Mouse (Mus musculus) hindbrain, embryonic 12.5 days (tissue): ENCODE measurements around the gene Pkp4. TPM values are rescaled to one million over a fixed set of nuclear protein-coding genes. Genes with fewer than 3 reads are reported as not detected.

Source experiments
- ATAC-seq: fragments of 200-750 bp; cut with Nextera tagmentation; 2 replicates; pipeline ENCODE4 v1.8.0; 2017; ENCODE audit warnings: moderate TSS enrichment; ENCODE audit not compliant: low FRiP score
- H3K27ac ChIP-seq: fragments of 300-500 bp; sonication (generic); 2 replicates; pipeline ENCODE4 v1.5.1; 2016; ENCODE audit warnings: mild to moderate bottlenecking
- H3K27me3 ChIP-seq: fragments of 300-500 bp; sonication (generic); 2 replicates; pipeline ENCODE4 v1.6.1; 2016; ENCODE audit warnings: mild to moderate bottlenecking
- H3K36me3 ChIP-seq: fragments of 300-500 bp; sonication (generic); 2 replicates; pipeline ENCODE4 v1.6.1; 2016; ENCODE audit warnings: mild to moderate bottlenecking
- H3K4me1 ChIP-seq: fragments of 300-500 bp; sonication (generic); 2 replicates; pipeline ENCODE4 v1.6.1; 2016
- H3K4me2 ChIP-seq: fragments of 300-500 bp; sonication (generic); replicated peaks from 2 replicates; pipeline ENCODE4 v1.6.1; 2016; ENCODE audit warnings: mild to moderate bottlenecking
- H3K4me3 ChIP-seq: fragments of 300-500 bp; sonication (generic); 2 replicates; pipeline ENCODE4 v1.5.1; 2016; ENCODE audit warnings: mild to moderate bottlenecking
- H3K9ac ChIP-seq: fragments of 300-500 bp; sonication (generic); 2 replicates; pipeline ENCODE4 v1.6.1; 2016; ENCODE audit warnings: mild to moderate bottlenecking, moderate library complexity
- H3K9me3 ChIP-seq: fragments of 300-500 bp; sonication (generic); replicated peaks from 2 replicates; pipeline ENCODE4 v1.6.1; 2016; ENCODE audit warnings: mild to moderate bottlenecking
- WGBS: fragments of 180-500 bp; shearing (Covaris S2); methylation state at CpG from one replicate; pipeline ENCODE4 v1.1.7; 2016; 5-methylcytosine and 5-hydroxymethylcytosine counted together
- polyA plus RNA-seq: library from polyadenylated mRNA; unstranded; fragments of >200 nt; fragmentation: Nextera tagmentation; extraction: Ambion mirVana; gene quantifications from 2 replicates; pipeline ENCODE4 v1.2.1, GENCODE M21; 2016

Gene Pkp4
- polyA plus RNA-seq, 1 experiment from 2014 or later = 20.0 TPM

DNA sequence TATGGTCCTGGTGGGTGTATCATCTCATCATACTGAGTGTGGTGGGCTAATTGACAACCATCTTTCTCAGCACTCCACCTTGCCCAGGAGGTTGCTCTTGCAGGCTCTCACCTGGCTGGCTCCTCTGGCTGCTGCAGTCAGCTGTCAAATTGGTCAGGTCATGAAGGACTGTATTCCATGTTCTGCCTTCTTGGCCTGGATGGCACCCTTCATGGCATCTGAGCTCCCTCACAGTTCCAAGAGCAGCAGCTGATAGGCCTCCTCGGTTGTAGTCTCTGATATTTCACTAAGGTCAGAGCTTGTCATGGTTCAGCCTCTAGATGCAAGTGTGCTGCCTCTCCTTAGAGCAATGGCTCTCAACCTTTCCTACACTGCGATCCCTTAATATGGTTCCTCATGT lies 45.5 kb downstream of the Pkp4 start:
- WGBS = 93% methylated on average over 2 of the region's 2 CpGs
- no peak for ATAC-seq
- Histone ChIP-seq H3K9ac (no peak overlapping the region), H3K9me3 (no peaks in the 10 kb centered on the region), H3K4me2 (no peak overlapping the region), H3K27ac (no peak overlapping the region), H3K27me3 (no peaks in the 10 kb centered on the region), H3K4me1 (peaks cover 3% of the 10 kb centered on the region), H3K36me3 (no peaks in the 10 kb centered on the region), H3K4me3 (no peak overlapping the region)

DNA sequence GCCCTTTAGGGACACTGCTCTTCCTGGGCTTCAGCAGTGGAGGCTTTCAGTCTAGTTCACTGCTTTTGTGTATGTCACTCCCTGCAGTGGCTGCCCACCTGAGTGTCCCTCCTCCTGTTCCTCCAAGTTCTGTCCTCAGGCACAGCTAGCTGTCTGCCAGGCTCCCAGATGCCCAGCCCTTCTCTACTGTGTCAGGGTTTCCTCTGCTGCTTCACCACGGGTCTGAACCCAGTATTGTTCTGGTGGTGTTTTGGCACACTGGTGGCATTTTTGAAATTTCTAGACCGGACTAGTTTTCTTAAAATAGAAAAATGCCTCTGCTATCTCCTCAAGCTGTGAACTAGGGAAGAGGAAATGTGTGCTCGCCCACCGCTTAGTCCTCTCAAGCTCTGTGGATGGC lies 46.6 kb downstream of the Pkp4 start:
- no peaks in the 10 kb centered on the region for H3K36me3 ChIP-seq
- no peak overlapping the region for H3K4me2 ChIP-seq
- H3K9me3 ChIP-seq = no peaks in the 10 kb centered on the region
- peaks cover 3% of the 10 kb centered on the region for H3K4me1 ChIP-seq
- no peak overlapping the region for H3K4me3 ChIP-seq
- WGBS = 64% methylated on average over 4 of the region's 4 CpGs
- no peak for ATAC-seq
- H3K9ac ChIP-seq = no peak overlapping the region
- H3K27ac ChIP-seq = no peak overlapping the region
- H3K27me3 ChIP-seq = no peaks in the 10 kb centered on the region

DNA sequence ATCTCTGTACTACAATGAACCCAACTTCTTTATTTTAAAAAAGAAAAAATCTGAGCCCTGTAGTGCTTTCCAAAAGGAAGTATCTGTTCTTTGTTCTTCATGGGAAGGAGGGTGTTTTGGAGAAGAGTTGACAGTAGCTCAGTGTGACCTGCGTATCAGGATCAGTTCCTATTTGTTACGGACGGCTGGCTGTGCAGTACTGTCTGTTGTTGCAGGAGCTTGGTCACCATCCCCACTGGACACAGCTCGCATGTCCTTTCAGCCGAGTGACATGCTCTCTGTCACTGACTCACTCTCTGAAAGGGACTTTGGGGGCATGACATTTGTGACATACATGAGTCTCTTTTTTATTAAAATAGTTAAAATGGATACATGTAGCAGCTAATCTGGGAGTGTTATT lies 47.1 kb downstream of the Pkp4 start:
- no peak overlapping the region for H3K4me2 ChIP-seq
- no peak overlapping the region for H3K9ac ChIP-seq
- no peaks in the 10 kb centered on the region for H3K27me3 ChIP-seq
- H3K4me1 ChIP-seq = peaks cover 3% of the 10 kb centered on the region
- no peak for ATAC-seq
- H3K9me3 ChIP-seq = no peaks in the 10 kb centered on the region
- H3K27ac ChIP-seq = no peak overlapping the region
- no peaks in the 10 kb centered on the region for H3K36me3 ChIP-seq
- no peak overlapping the region for H3K4me3 ChIP-seq
- WGBS = 39% methylated on average over 5 of the region's 5 CpGs

DNA sequence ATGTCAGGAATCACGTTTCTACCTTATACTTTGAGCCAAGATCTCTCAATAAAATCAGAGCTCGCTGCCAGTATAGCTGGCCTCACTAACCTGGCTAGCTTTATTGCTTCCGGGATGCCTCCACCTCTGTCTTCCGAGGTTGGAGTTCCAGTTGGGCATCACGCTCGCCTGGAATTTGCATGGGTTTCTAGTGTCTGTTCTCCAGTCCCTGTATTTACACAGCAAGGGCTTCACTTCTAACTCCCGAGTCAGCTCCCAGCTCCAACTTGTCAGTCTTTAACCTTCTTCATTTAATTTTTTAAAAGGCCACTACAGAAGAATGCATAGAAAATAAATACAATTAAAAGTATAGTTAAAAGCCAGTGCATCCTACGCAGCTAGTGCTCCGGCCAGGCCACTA lies 47.6 kb downstream of the Pkp4 start:
- Histone ChIP-seq H3K27ac (no peak overlapping the region), H3K4me2 (no peak overlapping the region), H3K9ac (no peak overlapping the region), H3K27me3 (no peaks in the 10 kb centered on the region), H3K4me1 (peaks cover 3% of the 10 kb centered on the region), H3K36me3 (no peaks in the 10 kb centered on the region), H3K4me3 (no peak overlapping the region), H3K9me3 (no peaks in the 10 kb centered on the region)
- 80% methylated on average over 9 of the region's 9 CpGs for WGBS
- ATAC-seq = no peak

- Histone ChIP-seq H3K36me3 (no peaks in the 10 kb centered on the region), H3K9ac (no peak overlapping the region), H3K4me2 (no peak overlapping the region), H3K27ac (no peak overlapping the region), H3K4me3 (no peak overlapping the region), H3K27me3 (no peaks in the 10 kb centered on the region), H3K4me1 (peaks cover 5% of the 10 kb centered on the region), H3K9me3 (no peaks in the 10 kb centered on the region)
- 93% methylated on average over 5 of the region's 5 CpGs for WGBS
- no peak for ATAC-seq
Observed at GRCm38 (mm10) chr2:59211051-59211450, 50.4 kb downstream of the Pkp4 start.

DNA sequence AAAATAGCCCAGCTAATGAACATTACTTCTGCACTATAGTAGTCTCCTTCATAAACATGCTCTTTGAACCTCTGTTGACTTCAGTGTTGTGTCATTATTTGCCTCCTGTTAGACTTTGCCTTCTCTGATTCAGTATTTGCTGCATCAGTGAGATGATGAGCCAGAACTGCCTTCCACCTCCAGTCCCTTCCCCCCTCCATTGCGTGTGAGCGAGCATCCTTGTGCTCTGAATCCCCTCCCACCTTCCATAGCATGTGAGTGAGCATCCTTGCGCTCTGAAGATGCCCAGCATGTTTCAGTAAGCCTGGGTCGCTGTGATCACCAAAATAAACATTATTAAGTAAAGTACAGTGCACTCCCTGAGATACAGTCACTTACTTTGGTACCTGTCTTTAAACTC lies 51.8 kb downstream of the Pkp4 start:
- Histone ChIP-seq H3K4me1 (0 out of 2 replicates have a peak, but pooled peaks cover 2% of the 10 kb centered on the region), H3K4me3 (no peak overlapping the region), H3K27ac (no peak overlapping the region), H3K27me3 (no peaks in the 10 kb centered on the region), H3K36me3 (0 out of 2 replicates have a peak, but pooled peaks cover 4% of the 10 kb centered on the region), H3K9me3 (no peaks in the 10 kb centered on the region), H3K4me2 (no peak overlapping the region), H3K9ac (no peak overlapping the region)
- WGBS = 90% methylated on average over 4 of the region's 4 CpGs
- ATAC-seq = no peak

DNA sequence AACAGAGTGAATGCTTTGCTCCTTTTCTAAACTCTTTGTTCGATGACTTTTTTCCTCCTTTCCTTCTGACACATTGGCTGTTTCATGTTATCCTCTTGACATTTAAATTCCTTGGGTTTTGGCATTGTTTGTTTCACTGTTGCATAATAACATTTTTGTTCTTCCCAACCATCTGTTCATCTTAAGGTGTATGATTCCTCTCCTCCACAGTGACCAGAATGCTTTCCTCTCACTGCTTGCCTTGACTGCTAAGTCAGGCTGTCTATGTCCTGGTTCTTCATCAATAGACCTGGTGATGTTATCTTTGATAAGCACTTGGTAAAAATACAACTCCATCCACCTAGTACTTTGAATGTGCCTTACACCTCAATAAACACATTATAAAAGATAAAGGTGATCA lies 52.2 kb downstream of the Pkp4 start:
- H3K4me1 ChIP-seq = 0 out of 2 replicates have a peak, but pooled peaks cover 2% of the 10 kb centered on the region
- H3K27ac ChIP-seq = no peak overlapping the region
- no peak overlapping the region for H3K9ac ChIP-seq
- WGBS = 84% methylated on average over 1 of the region's 1 CpGs
- no peak overlapping the region for H3K4me3 ChIP-seq
- ATAC-seq = no peak
- H3K27me3 ChIP-seq = no peaks in the 10 kb centered on the region
- H3K9me3 ChIP-seq = no peaks in the 10 kb centered on the region
- 0 out of 2 replicates have a peak, but pooled peaks cover 6% of the 10 kb centered on the region for H3K36me3 ChIP-seq
- no peak overlapping the region for H3K4me2 ChIP-seq

- no peak overlapping the region for H3K9ac ChIP-seq
- no peak overlapping the region for H3K27ac ChIP-seq
- H3K4me3 ChIP-seq = no peak overlapping the region
- H3K27me3 ChIP-seq = no peaks in the 10 kb centered on the region
- 91% methylated on average over 6 of the region's 6 CpGs for WGBS
- 0 out of 2 replicates have a peak, but pooled peaks cover 9% of the 10 kb centered on the region for H3K36me3 ChIP-seq
- no peak overlapping the region for H3K4me2 ChIP-seq
- H3K4me1 ChIP-seq = 0 out of 2 replicates have a peak, but pooled peaks cover 2% of the 10 kb centered on the region
- no peak for ATAC-seq
- no peaks in the 10 kb centered on the region for H3K9me3 ChIP-seq
Observed at GRCm38 (mm10) chr2:59217931-59218330, 57.3 kb downstream of the Pkp4 start.

DNA sequence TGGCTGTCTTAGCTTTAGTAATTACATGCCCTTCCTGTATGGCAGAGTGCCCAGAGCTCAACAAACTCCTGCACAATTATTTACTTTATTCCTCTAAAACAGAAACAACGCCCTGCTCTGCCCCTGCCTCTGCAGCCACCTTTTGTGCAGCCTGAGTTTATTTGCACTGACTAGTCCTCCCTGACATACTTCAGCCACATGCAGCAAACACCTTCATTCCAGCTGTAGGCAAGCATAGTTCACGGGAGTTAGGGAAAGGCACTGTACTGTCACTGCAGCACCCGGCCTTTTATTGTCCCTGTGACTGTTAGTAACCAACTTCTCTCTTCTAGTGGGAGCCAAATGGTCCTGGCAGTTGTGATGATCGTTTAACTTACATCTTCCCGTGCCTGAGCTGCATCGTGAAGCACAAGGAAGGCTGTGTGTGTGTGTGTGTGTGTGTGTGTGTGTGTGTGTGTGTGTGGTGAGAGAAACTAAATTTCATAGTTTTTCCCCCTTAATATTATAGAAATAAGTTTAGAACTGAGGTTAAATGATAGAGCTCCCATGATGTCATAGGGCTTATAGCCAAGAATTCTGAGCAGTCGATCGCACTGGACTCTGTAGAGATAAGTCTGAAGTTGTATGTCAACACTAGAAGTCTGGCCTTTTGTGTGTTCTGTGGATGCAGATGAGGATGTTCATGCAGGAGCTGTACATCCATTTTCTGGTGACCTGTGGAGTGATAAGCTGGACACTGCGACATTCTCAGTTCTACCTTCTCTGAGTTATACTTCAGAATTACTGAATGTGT lies 59.5 kb downstream of the Pkp4 start:
- WGBS = 83% methylated on average over 9 of the region's 9 CpGs
- 0 out of 2 replicates have a peak, but pooled peaks cover 9% of the 10 kb centered on the region for H3K36me3 ChIP-seq
- no peak overlapping the region for H3K9ac ChIP-seq
- no peaks in the 10 kb centered on the region for H3K9me3 ChIP-seq
- no peaks in the 10 kb centered on the region for H3K27me3 ChIP-seq
- no peak overlapping the region for H3K4me2 ChIP-seq
- H3K27ac ChIP-seq = no peak overlapping the region
- no peak for ATAC-seq
- H3K4me3 ChIP-seq = no peak overlapping the region
- no peaks in the 10 kb centered on the region for H3K4me1 ChIP-seq

DNA sequence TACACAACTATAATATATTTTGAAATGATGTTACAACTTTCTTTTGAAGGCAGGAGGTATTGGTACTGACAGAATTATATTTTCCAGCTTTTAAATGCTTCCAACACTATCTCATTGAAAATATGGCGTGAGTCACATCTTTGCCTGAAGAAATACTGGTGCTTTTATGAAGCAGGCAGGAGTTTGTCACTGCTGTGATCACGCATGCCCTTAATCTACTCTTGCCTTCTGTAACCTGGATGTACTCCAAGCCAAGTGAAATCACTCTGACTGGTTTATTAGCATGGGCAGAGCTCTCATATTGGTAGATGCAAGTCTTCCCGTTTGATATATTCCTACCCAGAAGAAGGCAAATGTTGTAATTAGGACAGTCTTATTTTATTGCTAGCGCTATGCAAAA lies 65.7 kb downstream of the Pkp4 start:
- 93% methylated on average over 4 of the region's 4 CpGs for WGBS
- H3K4me2 ChIP-seq = no peak overlapping the region
- no peak for ATAC-seq
- 0 out of 2 replicates have a peak, but pooled peaks cover 2% of the 10 kb centered on the region for H3K4me1 ChIP-seq
- no peak overlapping the region for H3K9ac ChIP-seq
- no peaks in the 10 kb centered on the region for H3K36me3 ChIP-seq
- H3K27ac ChIP-seq = no peak overlapping the region
- H3K9me3 ChIP-seq = no peaks in the 10 kb centered on the region
- H3K4me3 ChIP-seq = no peak overlapping the region
- no peaks in the 10 kb centered on the region for H3K27me3 ChIP-seq

DNA sequence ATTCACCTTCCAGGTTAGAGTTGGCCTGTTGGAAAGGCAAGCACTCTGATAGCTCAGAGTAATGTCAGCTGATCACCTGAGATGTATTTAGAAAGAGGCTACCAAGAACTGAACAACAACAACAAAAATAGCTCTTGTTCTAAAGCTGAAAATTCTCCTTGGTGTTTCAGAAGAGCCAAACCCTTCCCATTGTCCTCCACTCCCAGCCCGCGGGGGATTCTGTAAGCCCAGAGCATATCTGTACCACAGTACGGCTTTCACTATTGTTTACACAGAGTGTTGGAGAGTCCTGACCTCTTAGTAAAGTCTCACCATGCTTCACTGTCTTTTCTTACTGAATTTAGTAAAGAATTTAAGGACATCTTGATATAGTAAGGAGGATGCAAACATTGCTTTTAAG lies 66.4 kb downstream of the Pkp4 start:
- H3K4me2 ChIP-seq = no peak overlapping the region
- H3K4me1 ChIP-seq = 0 out of 2 replicates have a peak, but pooled peaks cover 2% of the 10 kb centered on the region
- H3K9ac ChIP-seq = no peak overlapping the region
- no peaks in the 10 kb centered on the region for H3K9me3 ChIP-seq
- no peak overlapping the region for H3K27ac ChIP-seq
- 84% methylated on average over 3 of the region's 3 CpGs for WGBS
- H3K27me3 ChIP-seq = no peaks in the 10 kb centered on the region
- no peak overlapping the region for H3K4me3 ChIP-seq
- H3K36me3 ChIP-seq = no peaks in the 10 kb centered on the region; the same call in 1 of the 2 replicates
- no peak for ATAC-seq

DNA sequence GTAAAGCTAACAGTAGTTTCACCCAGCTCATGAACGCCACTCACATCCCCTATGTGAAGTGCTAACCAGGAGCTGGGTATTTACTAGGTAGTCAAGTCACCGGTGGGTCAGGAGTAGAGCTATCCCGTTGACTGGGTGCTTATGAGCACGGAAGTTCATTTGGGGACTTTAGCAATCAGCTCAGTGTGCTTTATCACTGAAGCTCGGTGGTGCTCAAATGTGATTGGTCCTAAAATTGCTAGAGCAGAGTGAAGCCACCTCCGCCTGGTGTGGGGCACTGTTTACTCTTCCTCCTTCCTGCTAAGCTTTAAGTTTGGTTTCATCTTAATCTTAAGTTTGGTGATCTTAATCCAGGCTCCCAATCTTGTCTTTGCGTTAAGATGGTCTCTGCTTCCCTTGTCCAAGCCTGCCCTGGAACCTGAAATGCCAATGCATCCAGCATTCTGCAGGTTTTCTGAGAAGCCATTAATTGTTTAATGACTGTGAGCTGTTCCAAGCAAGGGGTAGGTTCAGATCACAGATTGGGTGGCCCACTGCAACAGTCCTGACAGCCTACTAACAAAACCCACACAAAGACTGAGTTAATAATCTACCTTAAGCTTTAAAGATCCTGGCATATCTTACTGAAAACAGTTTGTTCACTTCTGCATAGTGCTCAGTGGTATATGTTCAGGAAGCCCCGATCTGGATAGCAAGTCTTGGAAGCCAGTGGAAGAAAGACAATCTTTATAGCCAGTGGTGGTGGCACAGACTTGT lies 67.0 kb downstream of the Pkp4 start:
- H3K4me3 ChIP-seq = no peak overlapping the region
- no peaks in the 10 kb centered on the region; the same call in 1 of the 2 replicates for H3K36me3 ChIP-seq
- ATAC-seq = no peak
- H3K4me1 ChIP-seq = 0 out of 2 replicates have a peak, but pooled peaks cover 2% of the 10 kb centered on the region
- no peaks in the 10 kb centered on the region for H3K9me3 ChIP-seq
- no peak overlapping the region for H3K9ac ChIP-seq
- no peak overlapping the region for H3K4me2 ChIP-seq
- no peaks in the 10 kb centered on the region for H3K27me3 ChIP-seq
- 82% methylated on average over 8 of the region's 8 CpGs for WGBS
- H3K27ac ChIP-seq = no peak overlapping the region
